Mouse (Mus musculus) MEL (cell line): ENCODE measurements around the gene Grifin. TPM values are rescaled to one million over a fixed set of nuclear protein-coding genes. Genes with fewer than 3 reads are reported as not detected.

Experiments used
- DNase-seq: peaks from one replicate; pipeline ENCODE4 v3.0.0; 2011; ENCODE audit warnings: low read depth, low spot score
- H3K27ac ChIP-seq: 2 replicates; pipeline ENCODE4 v1.5.1; 2012; ENCODE audit warnings: low read depth, mild to moderate bottlenecking, control low read depth, low read length, moderate library complexity; ENCODE audit not compliant: control insufficient read depth
- H3K27me3 ChIP-seq, 2 experiments: fragments of 150-350 bp in 1 of 2; sonication (generic) in 1 of 2; 2 replicates each; pipeline ENCODE4 v1.6.1; 2012; ENCODE audit warnings: low read length in 2 of 2, mild to moderate bottlenecking in 2 of 2, improper control_type of control experiment in 1 of 2, moderate library complexity in 1 of 2; ENCODE audit not compliant: insufficient read depth in 2 of 2, control insufficient read depth in 1 of 2
- H3K36me3 ChIP-seq, 2 experiments: 2 replicates each; pipeline ENCODE4 v1.6.1; 2012 to 2014; ENCODE audit warnings: low read length in 2 of 2, improper control_type of control experiment in 1 of 2, inconsistent platforms in 1 of 2, mild to moderate bottlenecking in 1 of 2; ENCODE audit not compliant: insufficient read depth in 2 of 2, control insufficient read depth in 1 of 2
- H3K4me1 ChIP-seq, 2 experiments: fragments of 150-350 bp in 1 of 2; sonication (generic) in 1 of 2; 2 replicates each; pipeline ENCODE4 v1.6.1; 2012; ENCODE audit warnings: low read length in 2 of 2, improper control_type of control experiment in 1 of 2, mild to moderate bottlenecking in 1 of 2; ENCODE audit not compliant: insufficient read depth in 2 of 2, control insufficient read depth in 1 of 2
- H3K4me3 ChIP-seq, 2 experiments: fragments of 150-350 bp in 1 of 2; sonication (generic) in 1 of 2; 2 replicates each; pipeline ENCODE4 v1.5.1; 2012; ENCODE audit warnings: low read depth in 2 of 2, low read length in 2 of 2, mild to moderate bottlenecking in 2 of 2, moderate library complexity in 2 of 2, control low read depth in 1 of 2, improper control_type of control experiment in 1 of 2; ENCODE audit not compliant: control insufficient read depth in 1 of 2, insufficient read depth in 1 of 2
- H3K79me2 ChIP-seq: 2 replicates; pipeline ENCODE4 v1.6.1; 2012; ENCODE audit warnings: mild to moderate bottlenecking, low read length, moderate library complexity; ENCODE audit not compliant: control insufficient read depth, poor library complexity, insufficient read depth
- H3K9ac ChIP-seq: 2 replicates; pipeline ENCODE4 v1.6.1; 2012; ENCODE audit warnings: low read depth, mild to moderate bottlenecking, control low read depth, low read length, moderate library complexity; ENCODE audit not compliant: control insufficient read depth, poor library complexity, severe bottlenecking
- H3K9me3 ChIP-seq: fragments of 150-350 bp; sonication (generic); replicated peaks from 2 replicates; pipeline ENCODE4 v1.6.1; 2012; ENCODE audit warnings: mild to moderate bottlenecking, low read length, improper control_type of control experiment, moderate library complexity; ENCODE audit not compliant: insufficient read depth
- BHLHE40 ChIP-seq: IDR thresholded peaks from 2 replicates; pipeline ENCODE4 v1.6.1; 2012; ENCODE audit warnings: low read depth, mild to moderate bottlenecking, inconsistent platforms, low read length, improper control_type of control experiment, borderline replicate concordance
- CTCF ChIP-seq, 3 experiments: IDR thresholded peaks in 2 of 3; conservative IDR thresholded peaks in 1 of 3; 2 replicates each; pipeline ENCODE4 v1.5.1; 2011 to 2012; ENCODE audit warnings: low read length in 3 of 3, low read depth in 2 of 3, mild to moderate bottlenecking in 2 of 3, improper control_type of control experiment in 1 of 3, inconsistent platforms in 1 of 3, mixed read lengths in 1 of 3, moderate library complexity in 1 of 3; ENCODE audit not compliant: control insufficient read depth in 1 of 3, insufficient read depth in 1 of 3, poor library complexity in 1 of 3, severe bottlenecking in 1 of 3
- E2F4 ChIP-seq: IDR thresholded peaks from 2 replicates; pipeline ENCODE4 v1.6.1; 2011; ENCODE audit warnings: low read depth, low read length, improper control_type of control experiment, borderline replicate concordance
- ELF1 ChIP-seq: IDR thresholded peaks from 2 replicates; pipeline ENCODE4 v1.6.1; 2014; ENCODE audit warnings: low read depth, mild to moderate bottlenecking, inconsistent platforms, low read length, improper control_type of control experiment, moderate library complexity
- ETS1 ChIP-seq: IDR thresholded peaks from 2 replicates; pipeline ENCODE4 v1.6.1; 2012; ENCODE audit warnings: low read depth, mild to moderate bottlenecking, inconsistent platforms, low read length, improper control_type of control experiment, moderate library complexity
- GATA1 ChIP-seq: IDR thresholded peaks from 2 replicates; pipeline ENCODE4 v1.6.1; 2011; ENCODE audit warnings: low read depth, low read length, improper control_type of control experiment
- MAX ChIP-seq: IDR thresholded peaks from 2 replicates; pipeline ENCODE4 v1.6.1; 2011; ENCODE audit warnings: low read length, improper control_type of control experiment
- MAZ ChIP-seq: IDR thresholded peaks from 2 replicates; pipeline ENCODE4 v1.6.1; 2012; ENCODE audit warnings: low read depth, mild to moderate bottlenecking, inconsistent platforms, low read length, improper control_type of control experiment
- MXI1 ChIP-seq: IDR thresholded peaks from 2 replicates; pipeline ENCODE4 v1.6.1; 2011; ENCODE audit warnings: mild to moderate bottlenecking, low read depth, low read length, improper control_type of control experiment
- MYB ChIP-seq: IDR thresholded peaks from 2 replicates; pipeline ENCODE4 v1.6.1; 2011; ENCODE audit warnings: mild to moderate bottlenecking, low read depth, low read length, improper control_type of control experiment
- POLR2AphosphoS2 ChIP-seq: IDR thresholded peaks from 2 replicates; pipeline ENCODE4 v1.6.1; 2011; ENCODE audit warnings: low read length, improper control_type of control experiment
- POLR2AphosphoS5 ChIP-seq: IDR thresholded peaks from 2 replicates; pipeline ENCODE4 v1.6.1; 2012; ENCODE audit warnings: low read depth, borderline replicate concordance, mild to moderate bottlenecking, inconsistent platforms, low read length, moderate library complexity, mixed read lengths
- RAD21 ChIP-seq: IDR thresholded peaks from 2 replicates; pipeline ENCODE4 v1.6.1; 2011; ENCODE audit warnings: mild to moderate bottlenecking, low read depth, low read length, improper control_type of control experiment
- RCOR1 ChIP-seq: IDR thresholded peaks from 2 replicates; pipeline ENCODE4 v1.6.1; 2012; ENCODE audit warnings: low read depth, mild to moderate bottlenecking, inconsistent platforms, low read length, improper control_type of control experiment
- USF1 ChIP-seq: IDR thresholded peaks from 2 replicates; pipeline ENCODE4 v1.6.1; 2014; ENCODE audit warnings: low read depth, mild to moderate bottlenecking, inconsistent platforms, low read length, improper control_type of control experiment, moderate library complexity
- ZKSCAN1 ChIP-seq: IDR thresholded peaks from 2 replicates; pipeline ENCODE4 v1.6.1; 2012; ENCODE audit warnings: low read depth, mild to moderate bottlenecking, inconsistent platforms, low read length, improper control_type of control experiment, moderate library complexity
- ZNF384 ChIP-seq: IDR thresholded peaks from 2 replicates; pipeline ENCODE4 v1.6.1; 2012; ENCODE audit warnings: low read depth, mild to moderate bottlenecking, inconsistent platforms, low read length, improper control_type of control experiment
- polyA plus RNA-seq, 2 experiments: library from polyadenylated mRNA; stranded (reverse) in 1 of 2; unstranded in 1 of 2; fragments of >175 nt in 1 of 2; fragments of >200 nt in 1 of 2; gene quantifications; 2 replicates each; pipeline versions ENCODE4 v1.2.1 to v1.2.4; 2012; ENCODE audit warnings: low replicate concordance in 2 of 2, low read depth in 1 of 2; ENCODE audit not compliant: insufficient read length in 2 of 2, insufficient read depth in 1 of 2, missing spikeins in 1 of 2
- total RNA-seq: library from RNA; depleted of rRNA; stranded (reverse); fragments of 300-350 nt; gene quantifications from 2 replicates; pipeline ENCODE4 v1.2.3, GENCODE M21; 2012

Gene Grifin
- total and polyA plus RNA-seq, 3 experiments, result 0.32 TPM; not detected in 2

DNA sequence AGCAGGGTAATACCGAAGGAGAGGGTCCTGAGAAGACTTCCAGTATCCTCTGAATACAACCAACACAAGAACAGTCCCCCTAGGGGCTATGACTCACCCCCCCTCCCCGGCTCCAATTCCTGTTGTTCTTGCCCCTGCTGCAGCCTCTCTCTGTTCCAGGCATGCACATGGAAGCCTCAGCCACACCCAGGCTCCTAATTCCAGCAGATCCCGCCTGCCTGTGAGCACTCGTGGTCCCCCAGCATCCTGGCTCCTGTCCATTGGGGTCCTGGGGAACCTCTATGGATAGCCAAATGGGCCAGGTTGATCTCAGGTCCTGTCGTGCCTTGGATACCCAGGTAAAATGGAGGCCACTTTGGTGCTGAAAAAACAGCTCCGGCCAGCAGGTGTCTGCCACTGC is 19.2 kb downstream of the Grifin start:
- no peak overlapping the region for H3K27ac ChIP-seq
- H3K4me1 ChIP-seq, result no peaks in the 10 kb centered on the region
- TF ChIP-seq MXI1, result no peak
- TF ChIP-seq ZNF384, result no peak
- no peak for TF ChIP-seq MAX
- no peak for TF ChIP-seq CTCF (IDR thresholded peaks at IDR 0.05 in 2 of 3, conservative IDR thresholded peaks at IDR 0.05 in 1 of 3; ENCODE audit: control insufficient read depth in 1 of 3, insufficient read depth in 1 of 3, low read depth in 2 of 3, low read length in 3 of 3, poor library complexity in 1 of 3, severe bottlenecking in 1 of 3)
- no peak for TF ChIP-seq POLR2AphosphoS5
- TF ChIP-seq E2F4, result no peak
- TF ChIP-seq USF1, result no peak
- TF ChIP-seq RCOR1, result no peak
- H3K9me3 ChIP-seq, result no peaks in the 10 kb centered on the region
- H3K9ac ChIP-seq, result no peak overlapping the region
- no peaks in the 10 kb centered on the region for H3K36me3 ChIP-seq
- H3K27me3 ChIP-seq, result no peaks in the 10 kb centered on the region
- DNase-seq, result no peak
- H3K79me2 ChIP-seq, result no peaks in the 10 kb centered on the region
- H3K4me3 ChIP-seq, result no peak overlapping the region

DNA sequence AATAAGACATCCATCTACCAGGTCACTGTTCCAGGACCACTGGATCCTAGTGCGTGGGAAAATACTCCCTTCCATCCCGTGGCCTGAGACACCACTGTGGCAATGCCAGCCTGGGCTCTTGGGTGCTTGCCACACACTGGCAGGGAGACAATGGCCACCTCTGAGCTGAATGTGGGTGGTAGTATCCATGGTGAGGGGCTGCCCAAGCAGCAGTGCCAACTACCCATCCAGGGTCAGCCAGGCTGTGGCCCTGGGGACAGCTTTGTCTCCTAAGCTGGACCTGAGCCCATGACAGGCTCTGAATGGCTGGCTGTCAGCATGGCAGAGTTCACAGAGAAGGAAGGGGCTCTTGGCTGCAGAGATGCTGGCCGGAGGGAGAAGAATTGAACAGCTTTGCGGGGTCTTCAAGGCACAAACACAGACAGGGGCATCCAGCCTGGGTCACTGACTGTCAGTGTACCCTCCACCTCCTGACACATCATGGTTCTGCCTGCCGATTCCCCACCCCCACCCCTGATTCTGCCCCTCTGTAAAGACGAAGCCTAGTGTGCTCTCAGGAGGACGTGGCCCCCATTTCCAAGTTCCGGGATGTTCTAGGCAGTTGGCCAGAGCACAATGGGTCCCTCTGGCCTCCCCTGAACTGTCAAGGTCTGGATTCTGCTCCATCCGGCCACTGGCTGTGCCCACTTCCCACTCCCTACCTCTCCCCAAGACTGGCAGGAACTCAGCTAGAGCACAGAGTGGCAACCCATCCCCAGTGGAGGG is 21.9 kb downstream of the Grifin start:
- H3K4me3 ChIP-seq, result no peak overlapping the region
- no peaks in the 10 kb centered on the region for H3K27me3 ChIP-seq
- TF ChIP-seq POLR2AphosphoS2 (no peak), ZKSCAN1 (no peak), ZNF384 (no peak), GATA1 (no peak), ETS1 (no peak), ELF1 (no peak), E2F4 (no peak), MYB (no peak), MAZ (no peak), USF1 (no peak), RAD21 (no peak), BHLHE40 (no peak)
- H3K79me2 ChIP-seq, result no peaks in the 10 kb centered on the region
- H3K9ac ChIP-seq, result no peak overlapping the region
- no peaks in the 10 kb centered on the region for H3K9me3 ChIP-seq
- no peak for DNase-seq
- peaks cover 0 to 7% of the 10 kb centered on the region in 2 experiments; a peak in 2 of 4 replicates for H3K4me1 ChIP-seq
- H3K36me3 ChIP-seq, result no peaks in the 10 kb centered on the region
- H3K27ac ChIP-seq, result no peak overlapping the region
